Mouse (Mus musculus) E14TG2a.4 (cell line): ENCODE measurements around the gene Crat.

Source experiments
- CTCF ChIP-seq: conservative IDR thresholded peaks from 2 replicates; pipeline ENCODE4 v1.5.1; 2014; ENCODE audit warnings: low read length
- NANOG ChIP-seq: IDR thresholded peaks from 2 replicates; pipeline ENCODE4 v1.6.1; 2014; ENCODE audit warnings: borderline replicate concordance, low read length, mixed read lengths
- POU5F1 ChIP-seq: IDR thresholded peaks from 2 replicates; pipeline ENCODE4 v1.6.1; 2014; ENCODE audit warnings: low read length, borderline replicate concordance

DNA sequence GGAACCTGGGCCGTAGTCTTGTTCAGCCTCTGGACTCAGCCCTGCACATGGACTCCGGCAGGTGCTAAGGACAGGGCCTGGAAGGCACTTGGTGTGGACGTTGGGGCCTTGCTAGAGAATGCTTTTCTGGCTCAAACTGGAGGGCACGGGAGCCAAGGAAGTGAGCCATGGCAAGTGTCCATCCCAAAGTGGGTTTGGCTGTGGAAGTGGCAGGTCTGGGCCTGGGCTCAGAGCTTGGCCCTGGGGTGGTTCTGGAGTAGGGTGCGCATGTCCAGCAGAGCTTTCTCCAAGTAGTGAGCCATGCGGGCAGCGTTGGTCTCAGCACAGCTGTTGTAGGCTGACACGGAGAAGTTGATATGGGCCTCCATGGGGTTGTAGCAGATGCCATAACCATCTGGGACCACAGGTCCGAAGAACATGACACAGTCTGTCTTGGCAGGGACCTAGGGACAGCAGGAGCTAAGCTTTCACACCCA lies 13.2 kb downstream of the Crat start:
- TF ChIP-seq CTCF (no peak), POU5F1 (no peak), NANOG (no peak)
